Mouse (Mus musculus) limb, embryonic 15.5 days (tissue): ENCODE results near the gene Lmntd1. TPM values are rescaled to one million over a fixed set of nuclear protein-coding genes. Genes with fewer than 3 reads are reported as not detected.

Source experiments
- ATAC-seq: fragments of 200-750 bp; cut with Nextera tagmentation; 2 replicates; pipeline ENCODE4 v1.8.0; 2017; ENCODE audit warnings: low read depth, moderate TSS enrichment; ENCODE audit not compliant: insufficient number of reproducible peaks, low FRiP score, low TSS enrichment
- H3K27ac ChIP-seq: fragments of 300-500 bp; sonication (generic); 2 replicates; pipeline ENCODE4 v1.5.1; 2015; ENCODE audit warnings: moderate library complexity, mild to moderate bottlenecking, inconsistent platforms
- H3K27me3 ChIP-seq: fragments of 300-500 bp; sonication (generic); 2 replicates; pipeline ENCODE4 v1.6.1; 2015; ENCODE audit warnings: inconsistent platforms
- H3K36me3 ChIP-seq: fragments of 300-500 bp; sonication (generic); 2 replicates; pipeline ENCODE4 v1.6.1; 2015; ENCODE audit warnings: inconsistent platforms
- H3K4me1 ChIP-seq: fragments of 300-500 bp; sonication (generic); 2 replicates; pipeline ENCODE4 v1.6.1; 2015; ENCODE audit warnings: inconsistent platforms
- H3K4me2 ChIP-seq: fragments of 300-500 bp; sonication (generic); 2 replicates; pipeline ENCODE4 v1.6.1; 2015; ENCODE audit warnings: mild to moderate bottlenecking, inconsistent platforms
- H3K4me3 ChIP-seq: fragments of 300-500 bp; sonication (generic); 2 replicates; pipeline ENCODE4 v1.5.1; 2015; ENCODE audit warnings: mild to moderate bottlenecking, inconsistent platforms
- H3K9ac ChIP-seq: fragments of 300-500 bp; sonication (generic); 2 replicates; pipeline ENCODE4 v1.6.1; 2015; ENCODE audit warnings: inconsistent platforms
- H3K9me3 ChIP-seq: fragments of 300-500 bp; sonication (generic); 2 replicates; pipeline ENCODE4 v1.6.1; 2016; ENCODE audit warnings: inconsistent platforms
- WGBS: fragments of 180-500 bp; shearing (Covaris S2); methylation state at CpG from one replicate; pipeline ENCODE4 v1.1.7; 2015; 5-methylcytosine and 5-hydroxymethylcytosine counted together
- polyA plus RNA-seq: library from polyadenylated mRNA; unstranded; fragments of >200 nt; fragmentation: Nextera tagmentation; extraction: Ambion mirVana; gene quantifications from 2 replicates; pipeline ENCODE4 v1.2.1, GENCODE M21; 2015

Lmntd1 gene
- polyA plus RNA-seq, 1 experiment from 2014 or later: 0.86 TPM

- Histone ChIP-seq H3K36me3 (no peaks in the 10 kb centered on the region), H3K27me3 (no peaks in the 10 kb centered on the region), H3K4me2 (no peak overlapping the region), H3K4me1 (no peaks in the 10 kb centered on the region), H3K27ac (no peak overlapping the region), H3K9ac (no peak overlapping the region), H3K9me3 (no peaks in the 10 kb centered on the region), H3K4me3 (no peak overlapping the region)
- ATAC-seq: no peak
- 88% methylated on average over 5 of the region's 5 CpGs for WGBS
These were observed 195.3 kb downstream of the Lmntd1 start for GRCm38 (mm10) chr6:145418856-145419255.

DNA sequence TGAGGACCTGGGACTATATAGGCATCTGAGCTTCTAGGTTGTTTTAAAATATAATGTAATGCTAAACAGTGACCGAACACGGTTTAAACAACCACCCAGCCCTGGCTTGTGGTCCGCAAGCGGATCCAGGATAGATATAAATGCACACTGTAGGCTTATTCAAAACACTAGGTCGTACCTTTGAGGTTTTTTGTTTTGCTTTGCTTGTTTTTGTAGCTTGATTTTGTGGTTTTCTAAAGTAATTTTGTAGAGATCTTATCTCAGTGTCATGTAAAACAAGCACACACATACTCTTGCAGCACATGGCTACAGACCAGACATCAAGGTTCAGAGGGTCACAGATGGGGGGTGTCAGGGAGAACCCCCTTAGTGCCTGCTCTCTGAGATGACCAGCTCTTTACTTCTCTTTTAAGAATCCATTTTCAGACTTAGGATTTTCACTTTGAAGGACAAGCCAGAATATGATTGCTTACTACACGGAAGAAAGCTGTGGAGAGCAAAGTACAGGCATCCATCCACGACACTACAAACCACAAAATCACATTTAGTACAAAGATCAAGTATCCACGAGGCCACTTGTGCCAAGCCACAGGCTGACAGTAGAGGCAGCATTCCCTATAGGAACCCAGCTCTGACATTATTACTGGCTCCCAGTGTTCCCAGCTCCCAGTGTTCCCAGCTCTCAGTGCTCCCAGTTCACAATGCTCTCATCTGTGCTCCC lies 196.2 kb downstream of the Lmntd1 start:
- Histone ChIP-seq H3K27ac (no peak overlapping the region), H3K4me3 (no peak overlapping the region)
- no peak for ATAC-seq

DNA sequence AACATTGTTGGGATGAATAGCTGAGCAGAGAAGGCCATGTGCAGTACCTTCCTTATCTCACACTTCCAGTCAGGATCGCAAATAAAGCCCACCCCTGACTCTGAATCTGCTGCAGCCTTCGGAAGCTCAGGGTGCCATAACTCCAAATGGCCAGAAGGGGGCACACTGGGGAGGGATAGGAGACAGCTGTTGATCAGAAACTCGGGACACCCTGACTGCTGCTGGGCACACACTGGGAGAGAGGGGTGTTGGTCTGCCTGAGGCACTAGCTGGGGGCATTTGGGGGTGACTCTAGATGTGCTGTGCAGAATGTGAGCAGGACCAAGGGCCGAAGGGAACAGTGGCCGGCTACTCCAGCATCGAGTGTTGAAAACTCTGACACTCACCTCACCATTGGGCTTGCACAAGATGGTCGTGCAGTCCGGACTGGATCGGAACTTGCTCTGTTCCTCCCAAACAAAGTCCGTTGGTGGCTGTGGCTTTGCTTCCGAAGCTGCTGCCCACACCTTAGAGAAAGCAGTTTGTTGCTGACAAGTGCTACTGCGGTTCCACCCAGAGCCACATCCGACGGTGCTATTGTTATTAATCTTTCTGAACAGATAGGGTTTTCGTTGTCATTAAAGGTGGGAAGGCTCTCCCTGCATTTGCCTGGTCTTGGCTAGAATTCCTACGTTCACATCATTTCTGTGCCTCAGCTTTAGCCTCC lies 197.0 kb downstream of the Lmntd1 start:
- Histone ChIP-seq H3K27ac (no peak overlapping the region), H3K4me1 (no peaks in the 10 kb centered on the region), H3K4me3 (no peak overlapping the region), H3K4me2 (no peak overlapping the region), H3K9ac (no peak overlapping the region), H3K27me3 (no peaks in the 10 kb centered on the region), H3K9me3 (no peaks in the 10 kb centered on the region), H3K36me3 (no peaks in the 10 kb centered on the region)
- no peak for ATAC-seq
- WGBS: 69% methylated on average over 16 of the region's 16 CpGs

More for the DNA sequence above, 196.2 kb downstream of the Lmntd1 start:
- no peak overlapping the region for H3K4me2 ChIP-seq
- H3K27me3 ChIP-seq: no peaks in the 10 kb centered on the region
- H3K36me3 ChIP-seq: no peaks in the 10 kb centered on the region
- H3K9ac ChIP-seq: no peak overlapping the region
- H3K9me3 ChIP-seq: no peaks in the 10 kb centered on the region
- H3K4me1 ChIP-seq: no peaks in the 10 kb centered on the region
- 66% methylated on average over 8 of the region's 8 CpGs for WGBS

GRCm38 (mm10) chr6:145404369-145405051 lies 209.6 kb downstream of the Lmntd1 start:
- Histone ChIP-seq H3K9me3 (no peaks in the 10 kb centered on the region), H3K4me1 (peaks cover 6% of the 10 kb centered on the region), H3K27ac (no peak overlapping the region), H3K36me3 (no peaks in the 10 kb centered on the region), H3K4me3 (no peak overlapping the region), H3K27me3 (no peaks in the 10 kb centered on the region), H3K4me2 (no peak overlapping the region), H3K9ac (no peak overlapping the region)
- no peak for ATAC-seq
- WGBS: 84% methylated on average over 10 of the region's 10 CpGs

DNA sequence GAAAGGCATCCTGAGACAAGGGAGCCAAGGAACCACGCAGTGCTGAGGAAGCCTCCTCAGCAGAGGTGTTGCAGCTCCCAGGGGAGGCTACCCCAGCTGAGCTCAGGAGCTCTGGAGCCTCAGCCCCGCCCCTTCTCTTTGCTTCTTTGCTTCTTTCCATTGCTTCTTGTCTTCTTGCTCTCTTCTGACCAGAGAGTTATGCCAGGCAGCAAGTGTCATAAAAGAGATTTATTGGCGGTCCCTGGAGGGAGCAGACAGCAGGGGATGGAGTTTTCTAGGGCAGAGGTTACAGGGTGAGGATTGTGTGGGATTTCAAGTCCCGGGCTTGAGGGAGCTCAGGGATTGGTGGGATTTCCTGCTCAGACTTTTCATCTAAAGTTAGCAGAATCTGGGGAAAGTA lies 213.0 kb downstream of the Lmntd1 start:
- 18% methylated on average over 4 of the region's 4 CpGs for WGBS
- Histone ChIP-seq H3K4me2 (no peak overlapping the region), H3K27me3 (no peaks in the 10 kb centered on the region), H3K9ac (no peak overlapping the region), H3K36me3 (no peaks in the 10 kb centered on the region), H3K4me1 (peaks cover 6% of the 10 kb centered on the region), H3K9me3 (no peaks in the 10 kb centered on the region), H3K4me3 (no peak overlapping the region), H3K27ac (no peak overlapping the region)
- no peak for ATAC-seq

GRCm38 (mm10) chr6:145397881-145398280 lies 216.2 kb downstream of the Lmntd1 start:
- Histone ChIP-seq H3K27ac (no peak overlapping the region), H3K4me2 (no peak overlapping the region), H3K9me3 (no peaks in the 10 kb centered on the region), H3K4me1 (peaks cover 6% of the 10 kb centered on the region), H3K36me3 (no peaks in the 10 kb centered on the region), H3K9ac (no peak overlapping the region), H3K27me3 (no peaks in the 10 kb centered on the region), H3K4me3 (no peak overlapping the region)
- ATAC-seq: no peak
- WGBS: 86% methylated on average over 4 of the region's 4 CpGs

GRCm38 (mm10) chr6:145396534-145396933 lies 217.6 kb downstream of the Lmntd1 start:
- Histone ChIP-seq H3K4me3 (no peak overlapping the region), H3K4me1 (peaks cover 6% of the 10 kb centered on the region), H3K4me2 (no peak overlapping the region), H3K9ac (no peak overlapping the region), H3K27me3 (no peaks in the 10 kb centered on the region), H3K27ac (no peak overlapping the region), H3K9me3 (no peaks in the 10 kb centered on the region), H3K36me3 (no peaks in the 10 kb centered on the region)
- ATAC-seq: no peak
- WGBS: 82% methylated on average over 2 of the region's 2 CpGs

- Histone ChIP-seq H3K4me2 (no peak overlapping the region), H3K9ac (no peak overlapping the region), H3K9me3 (no peaks in the 10 kb centered on the region), H3K27me3 (no peaks in the 10 kb centered on the region), H3K4me3 (no peak overlapping the region), H3K36me3 (no peaks in the 10 kb centered on the region), H3K27ac (peak overlapping the region; percentile 54; the same call in 1 of the 2 replicates), H3K4me1 (peaks cover 16% of the 10 kb centered on the region; the same call in 1 of the 2 replicates)
- ATAC-seq: no peak
- 67% methylated on average over 2 of the region's 2 CpGs for WGBS
These were observed 223.7 kb downstream of the Lmntd1 start for GRCm38 (mm10) chr6:145390421-145390820.

GRCm38 (mm10) chr6:145389904-145390303 lies 224.2 kb downstream of the Lmntd1 start:
- no peaks in the 10 kb centered on the region for H3K27me3 ChIP-seq
- no peak overlapping the region for H3K4me2 ChIP-seq
- no peak overlapping the region for H3K4me3 ChIP-seq
- ATAC-seq: peak; percentile 40; the same call in 1 of the 2 replicates
- peak overlapping the region; percentile 54; the same call in 1 of the 2 replicates for H3K27ac ChIP-seq
- 53% methylated on average over 7 of the region's 7 CpGs for WGBS
- no peaks in the 10 kb centered on the region for H3K9me3 ChIP-seq
- H3K9ac ChIP-seq: no peak overlapping the region
- H3K4me1 ChIP-seq: peaks cover 16% of the 10 kb centered on the region; the same call in 1 of the 2 replicates
- no peaks in the 10 kb centered on the region for H3K36me3 ChIP-seq

DNA sequence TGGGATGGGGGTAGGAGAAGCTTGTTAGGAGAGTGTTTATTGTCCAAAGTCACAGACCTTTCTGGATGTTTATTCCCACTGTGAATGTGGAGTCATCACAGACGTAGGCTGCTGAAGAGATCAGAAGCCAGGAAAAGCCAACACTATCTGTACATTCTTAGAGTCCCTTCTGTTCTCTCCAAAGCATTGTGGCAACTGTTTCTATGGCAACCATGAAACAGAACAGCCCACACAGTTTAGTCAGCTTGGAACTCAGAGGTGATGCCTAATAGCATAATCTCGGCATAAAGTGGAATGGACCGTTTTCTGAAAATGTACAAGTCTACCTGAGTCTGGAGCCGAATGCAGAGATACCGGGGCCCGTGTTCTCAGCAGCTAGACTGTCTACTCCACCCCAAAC lies 226.7 kb downstream of the Lmntd1 start:
- Histone ChIP-seq H3K4me1 (peaks cover 16% of the 10 kb centered on the region; the same call in 1 of the 2 replicates), H3K9me3 (no peaks in the 10 kb centered on the region), H3K27ac (no peak overlapping the region), H3K36me3 (no peaks in the 10 kb centered on the region), H3K4me3 (no peak overlapping the region), H3K9ac (no peak overlapping the region), H3K4me2 (no peak overlapping the region), H3K27me3 (no peaks in the 10 kb centered on the region)
- WGBS: 75% methylated on average over 6 of the region's 6 CpGs
- no peak for ATAC-seq

DNA sequence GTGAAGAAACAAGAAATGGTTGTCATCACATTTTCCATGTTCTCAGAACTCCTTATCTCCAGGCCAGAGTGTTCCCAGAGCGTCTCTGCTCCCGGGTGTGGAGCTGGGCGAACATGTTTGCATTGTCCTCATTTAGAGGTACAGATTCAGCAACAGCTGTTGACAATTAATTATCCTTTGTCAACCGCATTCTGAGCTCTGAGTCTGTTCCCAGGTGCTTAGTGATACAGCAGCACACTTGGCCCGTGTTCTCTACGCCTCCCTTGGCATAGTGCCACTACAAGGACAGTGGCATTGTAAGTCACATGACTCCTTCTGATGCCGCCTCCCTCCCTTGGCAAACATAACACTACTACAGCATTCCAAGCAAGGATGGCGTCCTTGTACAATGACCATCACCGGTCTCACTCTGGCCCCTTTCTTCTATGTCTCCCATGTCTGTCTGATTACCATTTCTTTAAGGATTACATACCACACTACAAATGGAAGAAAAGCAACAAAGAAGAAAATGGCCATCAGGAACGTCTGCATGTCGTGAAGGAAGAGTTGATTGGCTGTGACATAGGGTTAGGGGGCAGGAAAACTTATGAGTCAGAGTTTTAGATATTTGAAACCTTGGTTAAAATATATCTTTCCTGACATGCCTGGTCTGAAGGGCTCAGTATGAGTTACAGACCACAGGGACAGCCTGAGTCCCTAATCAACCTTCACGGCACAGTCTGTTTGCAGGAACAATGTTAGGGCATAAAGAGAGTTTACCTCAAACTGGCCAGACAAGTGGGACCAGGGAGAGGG lies 231.3 kb downstream of the Lmntd1 start:
- Histone ChIP-seq H3K36me3 (no peaks in the 10 kb centered on the region), H3K4me2 (no peak overlapping the region), H3K27me3 (no peaks in the 10 kb centered on the region), H3K4me3 (no peak overlapping the region), H3K9me3 (no peaks in the 10 kb centered on the region), H3K4me1 (peaks cover 22% of the 10 kb centered on the region), H3K27ac (no peak overlapping the region), H3K9ac (no peak overlapping the region)
- 68% methylated on average over 12 of the region's 12 CpGs for WGBS
- ATAC-seq: no peak
